Mouse (Mus musculus) heart, postnatal 25 days (tissue): ENCODE results near the gene Mien1. TPM values are rescaled to one million over a fixed set of nuclear protein-coding genes. Genes with fewer than 3 reads are reported as not detected.

Experiments used
- DNase-seq: peaks from one replicate; pipeline ENCODE4 v3.0.0; 2022; ENCODE audit warnings: low spot score
- intact Hi-C: fragments of 180-260 bp; cut with DNase I; formaldehyde crosslinking; loops from one replicate; pipeline ENCODE4 v1.15.1; 2025
- total RNA-seq, 2 experiments: library from RNA; stranded (reverse); gene quantifications; 2 replicates each; pipeline ENCODE4 v1.2.3; 2021

Gene Mien1
- total RNA-seq, 2 experiments from 2014 or later, result 49.0 to 54.6 TPM

- intact Hi-C loops, result no loop called here
- no peak for DNase-seq
These were observed 22.4 kb upstream of the Mien1 start for GRCm38 (mm10) chr11:98461109-98461720.

GRCm38 (mm10) chr11:98459860-98460259 is 21.1 kb upstream of the Mien1 start:
- no peak for DNase-seq
- intact Hi-C loops, result no loop called here

- intact Hi-C loops, result no loop called here
- DNase-seq, result no peak
These were observed 20.4 kb upstream of the Mien1 start for GRCm38 (mm10) chr11:98459071-98459741.

GRCm38 (mm10) chr11:98458121-98458990 is 19.6 kb upstream of the Mien1 start:
- no peak for DNase-seq
- intact Hi-C loops, result no loop called here

GRCm38 (mm10) chr11:98457367-98458120 is 18.8 kb upstream of the Mien1 start:
- intact Hi-C loops, result loop anchor here (1.0 to 2.0 kb wide), 2 partner anchors 115 to 193 kb away; no protein-coding TSS in a partner anchor
- DNase-seq, result peak; percentile 49

- intact Hi-C loops, result loop anchor here (1.0 to 2.0 kb wide), 2 partner anchors 115 to 192 kb away; no protein-coding TSS in a partner anchor
- no peak for DNase-seq
These were observed 18.2 kb upstream of the Mien1 start for GRCm38 (mm10) chr11:98456945-98457344.

GRCm38 (mm10) chr11:98456545-98456944 is 17.8 kb upstream of the Mien1 start:
- DNase-seq, result no peak
- intact Hi-C loops, result loop anchor here (2.0 kb wide), 1 partner anchor 192 kb away; no protein-coding TSS in a partner anchor

- intact Hi-C loops, result no loop called here
- no peak for DNase-seq
These were observed 16.7 kb upstream of the Mien1 start for GRCm38 (mm10) chr11:98455484-98455883.

GRCm38 (mm10) chr11:98449921-98450771 is 11.4 kb upstream of the Mien1 start:
- no peak for DNase-seq
- intact Hi-C loops, result no loop called here

- intact Hi-C loops, result no loop called here
- DNase-seq, result no peak
These were observed 10.6 kb upstream of the Mien1 start for GRCm38 (mm10) chr11:98449419-98449818.

- intact Hi-C loops, result no loop called here
These were observed 9.5 kb upstream of the Mien1 start for GRCm38 (mm10) chr11:98448191-98448790.

GRCm38 (mm10) chr11:98447475-98447834 is 8.7 kb upstream of the Mien1 start:
- intact Hi-C loops, result no loop called here
- no peak for DNase-seq

More at GRCm38 (mm10) chr11:98448191-98448790, 9.5 kb upstream of the Mien1 start:
- no peak for DNase-seq

- intact Hi-C loops, result no loop called here
- no peak for DNase-seq
These were observed 8.0 kb upstream of the Mien1 start for GRCm38 (mm10) chr11:98446562-98447474.

GRCm38 (mm10) chr11:98446213-98446561 is 7.4 kb upstream of the Mien1 start, which contains the start of gene Grb7:
Grb7 (plus strand) TSS chr11:98446394.
- intact Hi-C loops, result no loop called here
- no peak for DNase-seq

GRCm38 (mm10) chr11:98445679-98446078 is 6.9 kb upstream of the Mien1 start:
- intact Hi-C loops, result no loop called here
- DNase-seq, result no peak

GRCm38 (mm10) chr11:98445238-98445637 is 6.4 kb upstream of the Mien1 start:
- no peak for DNase-seq
- intact Hi-C loops, result no loop called here

GRCm38 (mm10) chr11:98443688-98444087 is 4.9 kb upstream of the Mien1 start:
- DNase-seq, result no peak
- intact Hi-C loops, result no loop called here

GRCm38 (mm10) chr11:98437441-98437840 is 1.4 kb downstream of the Mien1 start:
- DNase-seq, result no peak
- intact Hi-C loops, result loop anchor here (5.0 kb wide), 1 partner anchor 35 kb away; the partner anchor contains the start of gene Pgap3
